8 mouse cellular contexts compared by ENCODE assay signal in genomic region chr7:66427437-66428161, GRCm38 (mm10). TPM values are rescaled to one million over a fixed set of nuclear protein-coding genes. Genes with fewer than 3 reads are reported as not detected.
A peak's percentile ranks its signal among the peaks of the same experiment; 100 is the strongest.
DNase-seq lines count a peak whose midpoint lies in the region; ATAC-seq and TF ChIP-seq lines count a peak whose summit lies in the region.

Gene Aldh1a3, minus strand, starts transcription at chr7:66427517.

- no peaks in the 10 kb centered on the region for H3K9me3 ChIP-seq in embryonic facial prominence, embryonic 14.5 days (ENCODE audit: control insufficient read depth, low read length)
- H3K9me3 ChIP-seq in heart, postnatal 0 days (replicated peaks; ENCODE audit: control insufficient read depth, low read length): no peaks in the 10 kb centered on the region
- no peaks in the 10 kb centered on the region for H3K9me3 ChIP-seq in midbrain, embryonic 16.5 days (replicated peaks; ENCODE audit: control insufficient read depth, low read length, poor library complexity, severe bottlenecking)

- H3K4me1 ChIP-seq in spleen, adult 2 months (ENCODE audit: control insufficient read depth, insufficient read depth, insufficient read length): peaks cover 3% of the 10 kb centered on the region; the same call in 1 of the 2 replicates
- H3K4me1 ChIP-seq in embryonic facial prominence, embryonic 14.5 days (ENCODE audit: control insufficient read depth, insufficient read depth, low read length): peaks cover 11% of the 10 kb centered on the region
- H3K4me1 ChIP-seq in heart, postnatal 0 days (ENCODE audit: control insufficient read depth, insufficient read depth): no peaks in the 10 kb centered on the region
- peaks cover 12% of the 10 kb centered on the region for H3K4me1 ChIP-seq in midbrain, embryonic 16.5 days (ENCODE audit: control insufficient read depth, insufficient read depth, low read length)

- no peak within 1 kb of the TSS for H3K27ac ChIP-seq in spleen, adult 2 months (ENCODE audit: insufficient read depth, low read length)
- no peak within 1 kb of the TSS for H3K27ac ChIP-seq in embryonic facial prominence, embryonic 14.5 days (replicated peaks; ENCODE audit: low read depth, low read length)
- no peak within 1 kb of the TSS for H3K27ac ChIP-seq in heart, postnatal 0 days (ENCODE audit: low read depth)
- no peak within 1 kb of the TSS for H3K27ac ChIP-seq in midbrain, embryonic 16.5 days (ENCODE audit: low read length)

- no peaks in the 10 kb centered on the region for H3K36me3 ChIP-seq in spleen, adult 2 months (ENCODE audit: control insufficient read depth, insufficient read depth, low read length)
- no peaks in the 10 kb centered on the region for H3K36me3 ChIP-seq in embryonic facial prominence, embryonic 14.5 days (ENCODE audit: control insufficient read depth, insufficient read depth, low read length)
- no peaks in the 10 kb centered on the region for H3K36me3 ChIP-seq in heart, postnatal 0 days (replicated peaks; ENCODE audit: control insufficient read depth, insufficient read depth, low read length)
- no peaks in the 10 kb centered on the region for H3K36me3 ChIP-seq in midbrain, embryonic 16.5 days (ENCODE audit: control insufficient read depth, insufficient read depth, low read length)

- DNase-seq in spleen, adult 2 months (ENCODE audit: low read depth in 1 of 2, low spot score in 2 of 2): peak in 1 of 2 experiments; percentile 6
- no peak for DNase-seq in spleen, postnatal 10 days (ENCODE audit: low spot score in 2 of 2)
- peak; percentile 67 for DNase-seq in embryonic facial prominence, embryonic 14.5 days (ENCODE audit: low spot score)
- peak; percentile 28 for DNase-seq in heart, postnatal 0 days (ENCODE audit: low spot score)
- peak; percentile 76 to 85 for DNase-seq in kidney, postnatal 4 days
- DNase-seq in cerebellum, adult 9-10 months: no peak

- TF ChIP-seq CTCF in spleen, adult 2 months (IDR thresholded peaks at IDR 0.05; ENCODE audit: extremely low read depth, insufficient read depth, insufficient read length, insufficient replicate concordance): no peak
- TF ChIP-seq CTCF in heart, postnatal 0 days (IDR thresholded peaks at IDR 0.05; ENCODE audit: low read depth): no peak

- WGBS in spleen, adult 2 months: under 1% methylated on average over 52 of the region's 56 CpGs
- 1% methylated on average over 39 of the region's 56 CpGs for WGBS in embryonic facial prominence, embryonic 14.5 days
- WGBS in heart, postnatal 0 days: 1% methylated on average over 51 of the region's 56 CpGs
- WGBS in midbrain, embryonic 16.5 days: under 1% methylated on average over 51 of the region's 56 CpGs

- TF ChIP-seq EP300 in heart, postnatal 0 days (IDR thresholded peaks at IDR 0.05; ENCODE audit: low read depth): no peak

- peak within 1 kb of the TSS; percentile 55 for H3K9ac ChIP-seq in embryonic facial prominence, embryonic 14.5 days (ENCODE audit: low read depth, low read length)
- no peak within 1 kb of the TSS for H3K9ac ChIP-seq in heart, postnatal 0 days (replicated peaks; ENCODE audit: low read depth, low read length)
- peak within 1 kb of the TSS; percentile 40; the same call in 1 of the 2 replicates for H3K9ac ChIP-seq in midbrain, embryonic 16.5 days (ENCODE audit: low read depth, low read length)

- ATAC-seq in embryonic facial prominence, embryonic 14.5 days (ENCODE audit: low read depth): peak; percentile 90
- peak; percentile 55 for ATAC-seq in heart, postnatal 0 days (ENCODE audit: insufficient read depth, low read depth)
- peak; percentile 63 for ATAC-seq in midbrain, embryonic 16.5 days
- ATAC-seq in erythroblast, adult 5-6 weeks (replicated peaks; ENCODE audit: low FRiP score, poor library complexity, severe bottlenecking): no peak

- H3K4me3 ChIP-seq in spleen, adult 2 months (ENCODE audit: extremely low read depth, insufficient read depth, insufficient read length): peak within 1 kb of the TSS; percentile 17; the same call in 1 of the 2 replicates
- H3K4me3 ChIP-seq in embryonic facial prominence, embryonic 14.5 days (ENCODE audit: low read depth, low read length): peak within 1 kb of the TSS; percentile 51
- peak within 1 kb of the TSS; percentile 45 for H3K4me3 ChIP-seq in heart, postnatal 0 days (ENCODE audit: low read depth, low read length)
- peak within 1 kb of the TSS; percentile 38 for H3K4me3 ChIP-seq in midbrain, embryonic 16.5 days (ENCODE audit: low read depth, low read length)

- TF ChIP-seq POLR2A in spleen, adult 2 months (IDR thresholded peaks at IDR 0.05; ENCODE audit: low read depth, low read length): no peak

- H3K27me3 ChIP-seq in spleen, adult 2 months (ENCODE audit: control insufficient read depth, insufficient read depth, low read length): peaks cover 14% of the 10 kb centered on the region
- peaks cover 52% of the 10 kb centered on the region for H3K27me3 ChIP-seq in embryonic facial prominence, embryonic 14.5 days (replicated peaks; ENCODE audit: control insufficient read depth, insufficient read depth, low read length)
- H3K27me3 ChIP-seq in heart, postnatal 0 days (ENCODE audit: control insufficient read depth, insufficient read depth, low read length): peaks cover 50% of the 10 kb centered on the region
- H3K27me3 ChIP-seq in midbrain, embryonic 16.5 days (ENCODE audit: control insufficient read depth, insufficient read depth, low read depth, low read length): peaks cover 45% of the 10 kb centered on the region

- peak within 1 kb of the TSS; percentile 93 for H3K4me2 ChIP-seq in embryonic facial prominence, embryonic 14.5 days (ENCODE audit: low read depth, low read length)
- peak within 1 kb of the TSS; percentile 63 for H3K4me2 ChIP-seq in heart, postnatal 0 days (ENCODE audit: low read depth, low read length)
- peak within 1 kb of the TSS; percentile 83 for H3K4me2 ChIP-seq in midbrain, embryonic 16.5 days (ENCODE audit: low read length)

RNA-seq across cellular contexts. Expression of gene Aldh1a3, which starts in this region (rescaled TPM):
- polyA plus RNA-seq in spleen, adult 2 months (2012; rRNA removed): 0.53 and 0.85 TPM in 2 replicates
- 29.6 and 30.1 TPM in 2 replicates for polyA plus RNA-seq in embryonic facial prominence, embryonic 14.5 days (2014; fragmentation: Nextera tagmentation; extraction: Ambion mirVana)
- total RNA-seq in heart, postnatal 0 days (2014; rRNA removed; ENCODE audit: low replicate concordance): 2.2 TPM in 1 of 2 replicates, not detected in the other
- polyA plus RNA-seq in heart, postnatal 0 days (2015; fragmentation: Nextera tagmentation; extraction: Ambion mirVana): 1.2 and 1.4 TPM in 2 replicates
- 0.99 and 1.4 TPM in 2 replicates for polyA plus RNA-seq in midbrain, embryonic 16.5 days (2015; fragmentation: Nextera tagmentation; extraction: Ambion mirVana)
- not detected in 2 replicates for total RNA-seq in erythroblast, adult 5-6 weeks (2015; ENCODE audit: low replicate concordance)
- total RNA-seq in erythroblast, adult 5-6 weeks (2017; ENCODE audit: low replicate concordance): not detected in 2 replicates

Comparison
In these comparisons a context has a peak if more than half of its experiments do, and no peak if none do; other contexts are left out.
1. RNA of gene Aldh1a3 (polyA plus RNA-seq): 29.6 to 30.1 TPM in embryonic facial prominence, embryonic 14.5 days; 0.99 to 1.4 TPM in midbrain, embryonic 16.5 days, 1.2 to 1.4 TPM in heart, postnatal 0 days and 0.53 to 0.85 TPM in spleen, adult 2 months; every median in the first group is over 10 times any median in the second.
2. DNase-seq: peak in embryonic facial prominence, embryonic 14.5 days (single experiment), heart, postnatal 0 days (single experiment) and kidney, postnatal 4 days (2 of 2); none in spleen, postnatal 10 days (0 of 2) and cerebellum, adult 9-10 months (single experiment).
3. Peak in every context shown above with its lines, with median percentiles within 50 percentile points of each other: H3K4me3 ChIP-seq and H3K4me2 ChIP-seq.